Mouse (Mus musculus) embryonic facial prominence, embryonic 15.5 days (tissue): ENCODE data around the gene Spp2. TPM values are rescaled to one million over a fixed set of nuclear protein-coding genes. Genes with fewer than 3 reads are reported as not detected.
"Not testable (repeated sequence)": the region's sequence is repeated elsewhere in the genome, so short reads cannot be mapped to it uniquely, and the experiment has no call there.

Source experiments
- ATAC-seq: fragments of 200-750 bp; cut with Nextera tagmentation; 2 replicates; pipeline ENCODE4 v1.8.0; 2017; ENCODE audit warnings: low read depth, moderate TSS enrichment; ENCODE audit not compliant: insufficient number of reproducible peaks, low FRiP score, low TSS enrichment
- H3K27ac ChIP-seq: fragments of 300-500 bp; sonication (generic); replicated peaks from 2 replicates; pipeline ENCODE4 v1.5.1; 2015; ENCODE audit warnings: mild to moderate bottlenecking, inconsistent platforms
- H3K27me3 ChIP-seq: fragments of 300-500 bp; sonication (generic); 2 replicates; pipeline ENCODE4 v1.6.1; 2015; ENCODE audit warnings: inconsistent platforms
- H3K36me3 ChIP-seq: fragments of 300-500 bp; sonication (generic); 2 replicates; pipeline ENCODE4 v1.6.1; 2015; ENCODE audit warnings: mild to moderate bottlenecking, inconsistent platforms
- H3K4me1 ChIP-seq: fragments of 300-500 bp; sonication (generic); 2 replicates; pipeline ENCODE4 v1.6.1; 2015; ENCODE audit warnings: inconsistent platforms
- H3K4me2 ChIP-seq: fragments of 300-500 bp; sonication (generic); replicated peaks from 2 replicates; pipeline ENCODE4 v1.6.1; 2015; ENCODE audit warnings: mild to moderate bottlenecking, inconsistent platforms
- H3K4me3 ChIP-seq: fragments of 300-500 bp; sonication (generic); replicated peaks from 2 replicates; pipeline ENCODE4 v1.5.1; 2015; ENCODE audit warnings: mild to moderate bottlenecking, inconsistent platforms
- H3K9ac ChIP-seq: fragments of 300-500 bp; sonication (generic); 2 replicates; pipeline ENCODE4 v1.6.1; 2015; ENCODE audit warnings: inconsistent platforms
- H3K9me3 ChIP-seq: fragments of 300-500 bp; sonication (generic); replicated peaks from 2 replicates; pipeline ENCODE4 v1.6.1; 2016; ENCODE audit warnings: inconsistent platforms
- WGBS: fragments of 180-500 bp; shearing (Covaris S2); methylation state at CpG from one replicate; pipeline ENCODE4 v1.1.7; 2015; 5-methylcytosine and 5-hydroxymethylcytosine counted together
- polyA plus RNA-seq: library from polyadenylated mRNA; unstranded; fragments of >200 nt; fragmentation: Nextera tagmentation; extraction: Ambion mirVana; gene quantifications from 2 replicates; pipeline ENCODE4 v1.2.1, GENCODE M21; 2015

Spp2 gene
- polyA plus RNA-seq, 1 experiment from 2014 or later = not detected

DNA sequence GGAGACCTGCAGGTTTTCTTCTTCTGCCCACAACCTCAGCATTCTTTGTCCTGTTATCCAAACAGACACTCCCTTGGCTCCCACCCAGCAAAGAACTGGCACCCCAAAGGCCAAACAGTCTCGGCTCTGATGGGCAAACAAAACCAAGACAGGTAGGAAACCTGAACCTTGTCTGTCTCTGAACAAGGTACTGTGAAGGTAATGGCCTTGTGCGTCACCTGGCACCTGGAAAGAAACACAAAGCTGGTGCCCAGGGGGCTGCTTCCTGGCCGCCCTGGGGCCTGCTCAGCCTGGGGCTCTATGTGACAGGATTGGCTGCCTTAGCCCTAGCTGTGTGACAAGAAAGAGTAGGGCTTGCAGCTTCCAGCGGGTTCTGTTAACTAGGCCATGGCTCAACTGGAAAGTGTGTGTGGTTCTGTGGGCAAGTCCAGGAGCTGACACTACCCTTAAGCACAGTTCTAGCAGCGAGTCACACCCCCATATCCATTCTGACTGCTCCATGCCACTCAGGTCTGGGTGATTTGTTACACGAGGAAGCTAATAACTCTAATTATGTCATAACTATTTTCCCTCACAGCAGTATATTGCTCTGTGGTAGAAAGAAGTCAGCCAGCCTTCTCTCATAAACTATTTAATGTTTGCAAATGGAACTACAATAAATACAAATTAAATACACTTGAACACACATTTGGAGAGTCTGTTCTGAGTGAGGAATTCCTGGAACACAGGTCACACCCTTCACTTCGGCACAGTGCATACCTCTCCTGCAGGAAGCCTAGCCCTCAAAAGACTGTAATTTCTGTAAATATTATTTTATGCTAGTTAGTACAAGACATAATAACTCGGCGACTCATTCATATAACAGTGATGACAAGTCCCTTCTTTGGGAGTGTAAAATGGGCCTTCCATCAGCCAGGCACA is 30.7 kb downstream of the Spp2 start:
- Histone ChIP-seq H3K4me1 (peaks cover 4% of the 10 kb centered on the region; the same call in 1 of the 2 replicates), H3K27me3 (no peaks in the 10 kb centered on the region), H3K9me3 (no peaks in the 10 kb centered on the region), H3K4me2 (no peak overlapping the region), H3K27ac (peak overlapping the region; percentile 58; the same call in 1 of the 2 replicates), H3K36me3 (no peaks in the 10 kb centered on the region), H3K4me3 (no peak overlapping the region), H3K9ac (no peak overlapping the region)
- WGBS = 58% methylated on average over 9 of the region's 9 CpGs
- peak; percentile 47; the same call in 1 of the 2 replicates for ATAC-seq

DNA sequence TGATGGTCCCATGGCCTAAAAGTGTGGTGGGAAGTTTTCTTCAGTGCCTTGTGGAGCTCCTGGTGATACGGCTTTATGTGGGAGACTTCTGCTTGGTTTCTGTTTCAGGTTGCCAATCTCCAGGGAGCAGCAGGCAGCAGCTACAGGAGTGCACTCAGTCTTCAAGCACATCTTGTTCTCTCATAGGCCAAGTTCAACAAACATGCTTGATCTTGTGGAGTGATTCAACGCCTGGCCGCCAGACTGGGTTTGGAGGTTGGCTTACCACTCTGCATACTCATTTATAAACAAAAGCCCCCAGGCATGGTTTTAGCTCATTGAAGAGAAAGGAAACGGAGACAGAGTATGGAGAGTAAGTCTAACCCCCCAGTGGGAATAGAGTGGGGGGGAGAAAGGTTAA is 36.6 kb downstream of the Spp2 start:
- Histone ChIP-seq H3K27me3 (no peaks in the 10 kb centered on the region), H3K36me3 (no peaks in the 10 kb centered on the region), H3K4me3 (no peak overlapping the region), H3K9me3 (no peaks in the 10 kb centered on the region), H3K4me2 (no peak overlapping the region), H3K27ac (peak overlapping the region; percentile 18; the same call in 1 of the 2 replicates), H3K4me1 (0 out of 2 replicates have a peak, but pooled peaks cover 3% of the 10 kb centered on the region), H3K9ac (no peak overlapping the region)
- ATAC-seq = peak; percentile 43; the same call in 1 of the 2 replicates
- WGBS = 29% methylated on average over 4 of the region's 4 CpGs

DNA sequence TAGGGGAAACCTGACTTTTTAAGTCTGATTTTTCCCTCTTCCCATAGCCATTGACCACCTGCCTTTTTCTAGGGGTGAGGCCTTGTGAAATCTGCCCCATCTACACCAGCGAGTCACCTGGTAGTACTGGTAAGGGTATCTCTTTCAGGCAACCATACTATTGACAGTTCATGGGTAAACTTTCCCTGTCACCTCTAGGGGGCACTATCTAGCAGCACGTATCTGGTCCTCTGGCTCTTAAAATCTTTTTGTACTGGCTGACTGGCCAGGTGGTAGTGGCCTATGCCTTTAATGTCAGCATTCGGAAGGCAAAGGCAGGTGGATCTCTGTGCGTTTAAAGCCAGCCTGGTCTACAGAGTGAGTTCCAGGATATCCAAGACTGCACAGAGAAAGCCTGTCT is 38.6 kb downstream of the Spp2 start:
- WGBS = 70% methylated on average over 4 of the region's 4 CpGs
- no peak overlapping the region for H3K9ac ChIP-seq
- 0 out of 2 replicates have a peak, but pooled peaks cover 3% of the 10 kb centered on the region for H3K4me1 ChIP-seq
- H3K9me3 ChIP-seq = no peaks in the 10 kb centered on the region
- no peaks in the 10 kb centered on the region for H3K36me3 ChIP-seq
- no peak for ATAC-seq
- no peaks in the 10 kb centered on the region for H3K27me3 ChIP-seq
- no peak overlapping the region for H3K4me3 ChIP-seq
- H3K4me2 ChIP-seq = no peak overlapping the region
- H3K27ac ChIP-seq = no peak overlapping the region

DNA sequence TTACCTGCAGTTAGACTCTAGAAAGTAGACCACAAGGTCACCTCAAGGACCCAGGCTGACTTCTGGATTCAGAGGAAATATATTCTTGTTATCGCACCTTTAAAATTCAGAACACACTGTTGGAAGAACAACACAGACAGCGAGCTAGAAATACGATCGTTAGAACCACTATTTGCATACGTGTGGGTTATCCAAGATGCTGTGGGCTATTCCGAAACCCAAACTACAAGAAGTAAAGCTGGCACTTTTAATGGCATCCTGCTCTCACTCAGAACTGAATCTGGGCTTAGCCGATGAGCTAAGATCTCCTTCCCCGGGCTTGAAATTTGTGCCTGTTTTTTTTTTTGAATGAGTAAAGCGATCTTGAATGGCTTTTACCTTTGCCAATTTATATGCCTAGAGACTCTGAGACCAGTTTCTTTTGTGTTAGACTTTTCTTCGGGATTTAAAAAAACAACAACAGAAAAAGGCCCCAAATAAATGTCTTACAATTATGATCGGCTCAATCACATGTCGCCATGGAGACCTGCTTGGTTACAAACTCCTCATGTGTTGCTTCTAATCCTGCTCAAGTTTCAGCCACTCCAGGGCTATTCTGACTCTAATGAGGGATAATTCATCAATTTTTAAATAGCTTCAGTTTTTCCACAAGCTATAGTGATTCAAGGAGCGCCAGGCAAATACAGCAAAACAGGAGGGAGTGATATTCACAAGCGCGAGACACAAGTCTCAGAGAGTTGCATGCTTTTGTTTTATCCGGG is 39.7 kb downstream of the Spp2 start:
- H3K4me2 ChIP-seq = no peak overlapping the region
- 55% methylated on average over 16 of the region's 16 CpGs for WGBS
- no peaks in the 10 kb centered on the region for H3K9me3 ChIP-seq
- H3K9ac ChIP-seq = no peak overlapping the region
- H3K27me3 ChIP-seq = no peaks in the 10 kb centered on the region
- no peak overlapping the region for H3K4me3 ChIP-seq
- no peak for ATAC-seq
- H3K4me1 ChIP-seq = 0 out of 2 replicates have a peak, but pooled peaks cover 3% of the 10 kb centered on the region
- H3K27ac ChIP-seq = no peak overlapping the region
- H3K36me3 ChIP-seq = no peaks in the 10 kb centered on the region

DNA sequence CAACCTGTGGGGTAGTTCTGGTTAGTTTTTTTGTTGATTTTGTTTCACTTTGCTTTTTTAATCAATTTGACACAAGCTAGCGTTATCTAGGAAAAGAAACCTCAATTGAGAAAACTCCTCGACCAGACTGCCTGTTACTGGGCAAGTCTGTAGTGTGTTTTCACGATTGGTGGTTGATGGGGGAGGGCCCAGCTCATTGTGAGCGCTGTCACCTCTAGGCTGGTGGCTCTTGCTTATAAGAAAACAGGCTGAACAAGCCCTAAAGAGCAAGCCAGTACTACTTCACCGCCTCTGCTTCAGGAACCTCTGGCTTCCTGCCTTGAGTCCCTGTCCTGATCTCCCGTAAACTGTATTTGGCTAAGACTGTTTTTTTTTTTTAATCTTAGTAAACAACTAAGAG is 40.7 kb downstream of the Spp2 start:
- H3K9me3 ChIP-seq = no peaks in the 10 kb centered on the region
- no peak for ATAC-seq
- WGBS = 14% methylated on average over 6 of the region's 6 CpGs
- H3K9ac ChIP-seq = no peak overlapping the region
- H3K27ac ChIP-seq = no peak overlapping the region
- no peaks in the 10 kb centered on the region for H3K36me3 ChIP-seq
- no peak overlapping the region for H3K4me3 ChIP-seq
- 0 out of 2 replicates have a peak, but pooled peaks cover 3% of the 10 kb centered on the region for H3K4me1 ChIP-seq
- H3K27me3 ChIP-seq = no peaks in the 10 kb centered on the region
- H3K4me2 ChIP-seq = no peak overlapping the region

DNA sequence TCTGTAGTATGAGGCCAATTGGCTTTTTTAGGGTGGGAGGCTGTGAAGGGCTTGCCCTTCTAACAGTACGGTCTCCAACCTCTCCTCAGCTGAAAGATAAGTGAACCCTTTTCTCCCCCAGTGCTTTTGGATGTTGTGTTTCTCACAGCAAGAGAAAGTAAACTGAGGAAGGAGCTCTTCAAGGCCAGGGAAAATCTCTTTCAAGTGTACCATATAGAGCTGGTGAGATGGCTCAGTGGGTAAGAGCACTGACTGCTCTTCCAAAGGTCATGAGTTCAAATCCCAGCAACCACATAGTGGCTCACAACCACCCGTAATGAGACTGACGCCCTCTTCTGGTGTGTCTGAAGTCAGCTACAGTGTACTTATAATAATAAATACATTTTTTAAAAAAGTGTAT is 41.3 kb downstream of the Spp2 start:
- H3K27me3 ChIP-seq, ATAC-seq, H3K4me1 ChIP-seq, H3K4me3 ChIP-seq, H3K27ac ChIP-seq, H3K4me2 ChIP-seq, H3K9ac ChIP-seq, H3K36me3 ChIP-seq, H3K9me3 ChIP-seq: not testable (repeated sequence)
- 80% methylated on average over 3 of the region's 3 CpGs for WGBS

DNA sequence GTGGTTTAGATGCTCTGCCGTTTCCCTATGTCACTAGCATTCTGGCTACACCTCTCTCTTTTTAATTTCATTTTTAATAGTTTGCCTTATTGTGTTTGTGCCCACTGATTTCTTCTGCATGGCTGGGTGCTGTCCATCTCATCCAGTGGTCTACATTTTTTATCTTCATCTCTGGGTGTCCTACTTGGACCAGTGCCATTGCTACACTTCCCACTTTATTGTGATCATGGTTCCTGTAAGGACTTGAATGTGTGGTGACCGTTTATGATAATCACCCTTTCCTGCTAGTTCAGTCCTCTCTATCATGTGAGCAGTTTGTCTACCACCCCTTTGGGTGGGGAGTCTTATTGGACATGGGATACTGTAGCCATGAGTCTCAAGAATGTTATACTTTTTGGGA is 43.0 kb downstream of the Spp2 start:
- Histone ChIP-seq H3K9me3 (no peaks in the 10 kb centered on the region), H3K36me3 (no peaks in the 10 kb centered on the region), H3K4me3 (no peak overlapping the region), H3K27ac (no peak overlapping the region), H3K4me2 (no peak overlapping the region), H3K4me1 (no peaks in the 10 kb centered on the region), H3K27me3 (no peaks in the 10 kb centered on the region), H3K9ac (no peak overlapping the region)
- WGBS = 75% methylated on average over 2 of the region's 2 CpGs
- ATAC-seq = no peak

DNA sequence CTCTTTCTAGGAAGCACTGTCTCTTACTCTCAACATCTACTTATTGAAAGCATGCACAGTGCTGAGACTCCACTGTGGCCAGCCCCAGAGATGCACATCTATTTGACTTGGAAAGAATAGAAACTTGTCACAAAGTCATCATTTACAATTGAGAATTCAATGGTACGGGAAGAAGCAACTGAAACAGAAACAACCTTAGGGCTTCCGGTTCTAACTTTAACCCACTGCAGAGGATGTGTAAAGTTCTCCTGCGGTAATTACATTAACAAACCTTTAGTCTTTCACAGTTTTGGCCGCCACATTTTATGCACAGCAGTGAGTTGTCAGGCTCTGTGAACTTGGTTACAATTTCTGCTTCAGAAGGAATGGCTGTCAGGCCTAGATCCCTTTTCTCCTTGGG is 43.9 kb downstream of the Spp2 start:
- H3K4me3 ChIP-seq = no peak overlapping the region
- H3K27me3 ChIP-seq = no peaks in the 10 kb centered on the region
- H3K9ac ChIP-seq = no peak overlapping the region
- no peak overlapping the region for H3K4me2 ChIP-seq
- WGBS = 82% methylated on average over 4 of the region's 4 CpGs
- H3K27ac ChIP-seq = no peak overlapping the region
- H3K36me3 ChIP-seq = no peaks in the 10 kb centered on the region
- no peaks in the 10 kb centered on the region for H3K4me1 ChIP-seq
- no peaks in the 10 kb centered on the region for H3K9me3 ChIP-seq
- no peak for ATAC-seq

DNA sequence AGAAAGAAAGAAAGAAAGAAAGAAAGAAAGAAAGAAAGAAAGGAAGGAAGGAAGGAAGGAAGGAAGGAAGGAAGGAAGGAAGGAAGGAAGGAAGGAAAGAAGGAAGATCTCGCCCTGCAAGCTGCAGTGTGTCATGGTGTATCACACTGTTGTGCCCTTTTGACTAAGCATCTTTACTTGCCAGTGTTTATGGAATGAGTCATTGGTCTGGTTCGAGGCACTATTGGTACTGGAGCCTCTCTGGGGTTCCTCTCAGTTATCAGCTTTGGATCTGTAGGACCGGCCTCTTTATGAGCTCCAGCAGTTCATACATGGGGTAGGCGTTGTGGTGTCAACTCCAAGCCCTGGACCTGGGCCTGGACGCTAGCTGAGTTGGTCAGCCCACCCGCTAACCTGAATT is 45.4 kb downstream of the Spp2 start:
- no peaks in the 10 kb centered on the region for H3K9me3 ChIP-seq
- no peak overlapping the region for H3K4me2 ChIP-seq
- no peaks in the 10 kb centered on the region for H3K27me3 ChIP-seq
- H3K4me3 ChIP-seq = no peak overlapping the region
- WGBS = 87% methylated on average over 6 of the region's 6 CpGs
- H3K27ac ChIP-seq = no peak overlapping the region
- no peaks in the 10 kb centered on the region for H3K4me1 ChIP-seq
- no peaks in the 10 kb centered on the region for H3K36me3 ChIP-seq
- H3K9ac ChIP-seq = no peak overlapping the region
- ATAC-seq = no peak

DNA sequence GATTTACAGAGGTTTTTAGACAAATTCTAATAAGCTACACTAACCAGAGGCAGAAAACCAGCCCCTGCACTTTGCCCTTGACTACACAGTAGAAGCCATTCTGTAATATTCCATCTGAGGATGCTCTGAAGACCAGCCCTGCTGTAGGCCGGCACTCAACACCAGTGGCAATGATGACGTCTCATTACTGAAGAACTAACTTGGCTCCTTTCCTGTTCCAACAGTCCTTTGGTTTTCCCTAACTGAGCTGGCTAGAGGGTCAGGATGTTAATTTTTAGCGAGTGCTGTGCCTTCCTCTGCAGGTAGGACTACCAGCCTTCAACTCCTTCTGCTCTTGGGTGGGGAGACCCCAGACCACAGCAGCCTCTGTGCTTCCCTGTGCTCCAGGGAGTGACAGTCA is 47.9 kb downstream of the Spp2 start:
- Histone ChIP-seq H3K9me3 (0 out of 2 replicates have a peak, but pooled peaks cover 2% of the 10 kb centered on the region), H3K4me3 (no peak overlapping the region), H3K36me3 (no peaks in the 10 kb centered on the region), H3K4me2 (no peak overlapping the region), H3K4me1 (no peaks in the 10 kb centered on the region), H3K27me3 (no peaks in the 10 kb centered on the region), H3K9ac (no peak overlapping the region), H3K27ac (no peak overlapping the region)
- WGBS = 48% methylated on average over 3 of the region's 3 CpGs
- no peak for ATAC-seq

DNA sequence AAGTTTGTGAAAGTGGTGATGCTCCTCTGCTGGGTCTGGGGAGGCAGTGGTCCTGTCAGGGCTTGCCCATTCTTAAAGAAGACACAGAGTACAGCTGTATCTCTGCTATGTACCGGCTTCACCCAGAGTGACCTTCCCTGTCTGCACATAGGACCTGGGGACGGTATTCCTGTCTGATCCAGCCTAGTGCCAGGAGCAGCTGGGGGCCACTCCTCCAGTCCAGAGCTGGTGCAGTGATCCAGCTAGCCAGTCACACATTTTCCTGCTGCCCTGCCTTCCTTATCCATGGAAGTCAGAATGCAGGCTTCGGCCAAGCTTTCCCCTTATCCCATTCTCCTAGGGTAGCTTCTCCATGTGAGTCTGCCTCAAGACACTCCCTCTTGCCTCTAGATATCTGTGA is 49.0 kb downstream of the Spp2 start:
- no peaks in the 10 kb centered on the region for H3K27me3 ChIP-seq
- H3K4me1 ChIP-seq = no peaks in the 10 kb centered on the region
- ATAC-seq = no peak
- no peak overlapping the region for H3K4me3 ChIP-seq
- H3K27ac ChIP-seq = no peak overlapping the region
- H3K9ac ChIP-seq = no peak overlapping the region
- 69% methylated on average over 3 of the region's 3 CpGs for WGBS
- H3K4me2 ChIP-seq = no peak overlapping the region
- no peaks in the 10 kb centered on the region for H3K36me3 ChIP-seq
- 0 out of 2 replicates have a peak, but pooled peaks cover 2% of the 10 kb centered on the region for H3K9me3 ChIP-seq
